Mouse (Mus musculus) gastrocnemius, postnatal 10 days (tissue): ENCODE measurements around the gene Sergef. TPM values are rescaled to one million over a fixed set of nuclear protein-coding genes. Genes with fewer than 3 reads are reported as not detected.
A peak's percentile ranks its signal among the peaks of the same experiment; 100 is the strongest.
"Not testable (repeated sequence)": the region's sequence is repeated elsewhere in the genome, so short reads cannot be mapped to it uniquely, and the experiment has no call there.

ENCODE experiments used
- DNase-seq: peaks from one replicate; pipeline ENCODE4 v3.0.0; 2021; ENCODE audit warnings: mixed read lengths
- long read RNA-seq, 2 experiments: library from polyadenylated mRNA; stranded (forward); transcript quantifications; one replicate each; pipeline ENCODE4 v2.0.0; 2021
- total RNA-seq, 2 experiments: library from RNA; stranded (reverse); gene quantifications; 2 replicates each; pipeline ENCODE4 v1.2.3; 2021

The Sergef gene
- 1 to 10 TPM; 5.8 to 6.7 TPM for total RNA-seq
- long read RNA-seq, experiment 1, transcript Sergef-201 (11 exons, 1,465 nt), result major isoform, 9 of 14 reads
- long read RNA-seq, experiment 1, partial matches to known transcripts, result 2 of 14 reads
- long read RNA-seq, experiment 1, other reads (novel, unspliced or antisense), result 3 of 14 reads
- long read RNA-seq, experiment 2, transcript Sergef-201 (11 exons, 1,465 nt), result major isoform, 9 of 13 reads
- long read RNA-seq, experiment 2, partial matches to known transcripts, result 1 of 13 reads
- long read RNA-seq, experiment 2, other reads (novel, unspliced or antisense), result 3 of 13 reads

GRCm38 (mm10) chr7:46639692-46640031 lies at the start of gene Sergef:
Sergef (minus strand) TSS chr7:46639807.
- DNase-seq, result peak; percentile 85

GRCm38 (mm10) chr7:46686827-46687226 lies 47.2 kb upstream of the Sergef start:
- DNase-seq, result no peak

GRCm38 (mm10) chr7:46680732-46681131 lies 41.1 kb upstream of the Sergef start:
- no peak for DNase-seq

- DNase-seq, result not testable (repeated sequence)
Measured at GRCm38 (mm10) chr7:46679044-46679443, 39.4 kb upstream of the Sergef start.

- no peak for DNase-seq
Measured at GRCm38 (mm10) chr7:46678417-46678816, 38.8 kb upstream of the Sergef start.

- no peak for DNase-seq
Measured at GRCm38 (mm10) chr7:46676808-46677360, 37.3 kb upstream of the Sergef start.

GRCm38 (mm10) chr7:46675886-46676285 lies 36.3 kb upstream of the Sergef start:
- no peak for DNase-seq

GRCm38 (mm10) chr7:46675061-46675460 lies 35.5 kb upstream of the Sergef start:
- DNase-seq, result no peak

- DNase-seq, result no peak
Measured at GRCm38 (mm10) chr7:46672160-46672672, 32.6 kb upstream of the Sergef start, which contains the start of gene Tph1. Tph1 (minus strand) TSS chr7:46672537.

GRCm38 (mm10) chr7:46667256-46667655 lies 27.6 kb upstream of the Sergef start:
- DNase-seq, result peak; percentile 14

- DNase-seq, result peak; percentile 41
Measured at GRCm38 (mm10) chr7:46665236-46665635, 25.6 kb upstream of the Sergef start.

- no peak for DNase-seq
Measured at GRCm38 (mm10) chr7:46661591-46662090, 22.0 kb upstream of the Sergef start.

GRCm38 (mm10) chr7:46652279-46652678 lies 12.7 kb upstream of the Sergef start:
- DNase-seq, result no peak

GRCm38 (mm10) chr7:46650231-46650630 lies 10.6 kb upstream of the Sergef start:
- not testable (repeated sequence) for DNase-seq

GRCm38 (mm10) chr7:46648431-46649140 lies 9.0 kb upstream of the Sergef start:
- DNase-seq, result no peak

- no peak for DNase-seq
Measured at GRCm38 (mm10) chr7:46643172-46643571, 3.6 kb upstream of the Sergef start.

GRCm38 (mm10) chr7:46640062-46640461 lies 455 bp upstream of the Sergef start:
- DNase-seq, result no peak

- peak; percentile 15 for DNase-seq
Measured at GRCm38 (mm10) chr7:46638889-46639691, 517 bp downstream of the Sergef start.

GRCm38 (mm10) chr7:46628375-46628975 lies 11.1 kb downstream of the Sergef start:
- no peak for DNase-seq

GRCm38 (mm10) chr7:46623979-46624378 lies 15.6 kb downstream of the Sergef start:
- DNase-seq, result no peak

GRCm38 (mm10) chr7:46618416-46619110 lies 21.0 kb downstream of the Sergef start:
- no peak for DNase-seq
